Mouse (Mus musculus) intestine, postnatal 0 days (tissue): ENCODE measurements around the gene Msh3. TPM values are rescaled to one million over a fixed set of nuclear protein-coding genes. Genes with fewer than 3 reads are reported as not detected.

ENCODE experiments used
- ATAC-seq: fragments of 200-750 bp; cut with Nextera tagmentation; 2 replicates; pipeline ENCODE4 v1.8.0; 2017; ENCODE audit warnings: mild to moderate bottlenecking, moderate TSS enrichment, moderate library complexity
- H3K27ac ChIP-seq: fragments of 300-500 bp; sonication (generic); 2 replicates; pipeline ENCODE4 v1.5.1; 2014; ENCODE audit warnings: mild to moderate bottlenecking, low read depth, low read length, moderate library complexity
- H3K27me3 ChIP-seq: fragments of 300-500 bp; sonication (generic); replicated peaks from 2 replicates; pipeline ENCODE4 v1.6.1; 2014; ENCODE audit warnings: low read length, mixed read lengths; ENCODE audit not compliant: control insufficient read depth, insufficient read depth
- H3K36me3 ChIP-seq: fragments of 300-500 bp; sonication (generic); 2 replicates; pipeline ENCODE4 v1.6.1; 2014; ENCODE audit warnings: mild to moderate bottlenecking, moderate library complexity; ENCODE audit not compliant: control insufficient read depth, insufficient read depth
- H3K4me1 ChIP-seq: fragments of 300-500 bp; sonication (generic); replicated peaks from 2 replicates; pipeline ENCODE4 v1.6.1; 2014; ENCODE audit warnings: antibody characterized with exemption, low read length, mixed read lengths; ENCODE audit not compliant: control insufficient read depth, insufficient read depth
- H3K4me2 ChIP-seq: fragments of 300-500 bp; sonication (generic); replicated peaks from 2 replicates; pipeline ENCODE4 v1.6.1; 2014; ENCODE audit warnings: low read depth, mild to moderate bottlenecking, moderate library complexity
- H3K4me3 ChIP-seq: fragments of 300-500 bp; sonication (generic); 2 replicates; pipeline ENCODE4 v1.5.1; 2014; ENCODE audit warnings: low read depth, low read length
- H3K9ac ChIP-seq: fragments of 300-500 bp; sonication (generic); 2 replicates; pipeline ENCODE4 v1.6.1; 2014; ENCODE audit warnings: mild to moderate bottlenecking, low read depth, low read length
- H3K9me3 ChIP-seq: fragments of 300-500 bp; sonication (generic); 2 replicates; pipeline ENCODE4 v1.6.1; 2016; ENCODE audit warnings: mixed run types; ENCODE audit not compliant: control insufficient read depth
- CTCF ChIP-seq: sonication (generic); IDR thresholded peaks from 2 replicates; pipeline ENCODE4 v1.5.1; 2016; ENCODE audit warnings: low read depth, mild to moderate bottlenecking, control low read depth, antibody characterized with exemption, moderate library complexity
- WGBS: fragments of 180-500 bp; shearing (Covaris S2); extraction: QIAGEN DNeasy Blood & Tissue Kit; methylation state at CpG from one replicate; pipeline ENCODE4 v1.1.7; 2014; 5-methylcytosine and 5-hydroxymethylcytosine counted together
- polyA plus RNA-seq: library from polyadenylated mRNA; unstranded; fragments of >200 nt; fragmentation: Nextera tagmentation; extraction: Ambion mirVana; gene quantifications from 2 replicates; pipeline ENCODE4 v1.2.1, GENCODE M21; 2015

The Msh3 gene
- polyA plus RNA-seq, 1 experiment from 2014 or later, result 8.0 TPM

DNA sequence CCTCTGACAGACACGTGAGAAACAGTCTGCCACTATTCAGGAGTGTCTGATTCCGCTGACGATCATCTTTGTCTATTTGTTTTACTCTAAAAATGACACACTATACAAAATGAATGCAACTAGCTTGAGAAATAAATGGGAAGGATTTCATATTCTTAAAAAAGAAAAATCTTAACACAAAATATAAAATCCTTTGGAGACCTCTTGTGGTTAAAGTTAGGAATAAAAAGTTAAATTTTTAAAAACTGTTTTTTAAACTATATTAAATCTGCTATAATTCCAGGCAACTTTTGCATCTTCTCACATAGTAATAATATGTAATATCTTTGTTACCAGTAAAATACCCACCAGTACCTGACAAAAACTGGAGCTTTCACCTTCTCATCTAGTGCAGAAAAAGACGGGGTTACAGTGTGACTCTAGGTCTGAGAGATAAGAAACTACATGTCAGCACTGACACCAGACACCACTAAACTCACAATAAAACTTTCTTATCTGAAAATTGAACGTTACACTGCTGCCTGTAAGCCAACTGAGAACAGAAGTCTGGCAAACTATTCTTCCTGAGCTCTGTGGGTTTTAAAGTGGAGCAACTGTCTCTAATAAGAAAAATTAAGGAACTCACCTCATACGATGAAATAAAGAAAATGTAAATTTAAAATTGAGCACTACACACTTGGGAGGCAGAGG lies 16.9 kb downstream of the Msh3 start:
- H3K27me3 ChIP-seq, result no peaks in the 10 kb centered on the region

GRCm38 (mm10) chr13:92336857-92337256 lies 17.9 kb downstream of the Msh3 start:
- no peaks in the 10 kb centered on the region for H3K9me3 ChIP-seq
- no peak for TF ChIP-seq CTCF
- no peak for ATAC-seq
- WGBS, result 93% methylated on average over 1 of the region's 1 CpGs
- no peak overlapping the region for H3K27ac ChIP-seq
- H3K4me1 ChIP-seq, result no peaks in the 10 kb centered on the region; the same call in 1 of the 2 replicates
- H3K4me3 ChIP-seq, result no peak overlapping the region
- no peak overlapping the region for H3K9ac ChIP-seq
- H3K36me3 ChIP-seq, result peaks cover 6% of the 10 kb centered on the region; the same call in 1 of the 2 replicates
- no peaks in the 10 kb centered on the region for H3K27me3 ChIP-seq
- no peak overlapping the region for H3K4me2 ChIP-seq

More for the DNA sequence above, 16.9 kb downstream of the Msh3 start:
- H3K4me2 ChIP-seq, result no peak overlapping the region
- peaks cover 6% of the 10 kb centered on the region; the same call in 1 of the 2 replicates for H3K36me3 ChIP-seq
- TF ChIP-seq CTCF, result peak; percentile 10; the same call in 1 of the 2 replicates
- H3K27ac ChIP-seq, result no peak overlapping the region
- H3K4me3 ChIP-seq, result no peak overlapping the region
- H3K9ac ChIP-seq, result no peak overlapping the region
- H3K4me1 ChIP-seq, result no peaks in the 10 kb centered on the region; the same call in 1 of the 2 replicates
- H3K9me3 ChIP-seq, result no peaks in the 10 kb centered on the region
- ATAC-seq, result no peak
- 73% methylated on average over 6 of the region's 6 CpGs for WGBS

GRCm38 (mm10) chr13:92332103-92332879 lies 22.5 kb downstream of the Msh3 start:
- Histone ChIP-seq H3K4me3 (no peak overlapping the region), H3K4me2 (no peak overlapping the region), H3K27me3 (no peaks in the 10 kb centered on the region), H3K36me3 (peaks cover 6% of the 10 kb centered on the region; the same call in 1 of the 2 replicates), H3K9me3 (no peaks in the 10 kb centered on the region), H3K9ac (no peak overlapping the region), H3K27ac (no peak overlapping the region), H3K4me1 (no peaks in the 10 kb centered on the region)
- no peak for ATAC-seq
- WGBS, result 91% methylated on average over 15 of the region's 15 CpGs
- TF ChIP-seq CTCF, result no peak

DNA sequence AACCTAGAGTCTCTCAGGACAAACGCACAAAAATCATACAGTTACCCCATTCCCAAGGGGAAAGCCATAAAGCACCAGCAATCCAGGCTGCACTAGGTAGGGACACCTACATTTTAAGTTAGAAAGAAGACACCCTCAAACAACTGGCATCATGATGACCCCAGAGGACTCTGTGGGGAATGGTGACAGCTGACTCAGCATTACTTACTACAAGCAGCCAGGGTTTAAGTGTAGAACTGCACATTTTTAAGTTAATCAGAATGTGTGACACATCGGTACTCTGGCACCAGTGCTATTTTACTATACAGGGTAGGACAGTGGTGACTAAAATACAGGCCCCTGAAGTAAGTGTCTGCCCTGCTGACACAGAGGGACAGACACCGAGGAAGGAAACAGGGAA lies 24.2 kb downstream of the Msh3 start:
- no peak overlapping the region for H3K4me3 ChIP-seq
- no peak for TF ChIP-seq CTCF
- WGBS, result 90% methylated on average over 3 of the region's 3 CpGs
- no peak overlapping the region for H3K4me2 ChIP-seq
- 0 out of 2 replicates have a peak, but pooled peaks cover 3% of the 10 kb centered on the region for H3K36me3 ChIP-seq
- ATAC-seq, result no peak
- no peaks in the 10 kb centered on the region for H3K9me3 ChIP-seq
- no peaks in the 10 kb centered on the region for H3K4me1 ChIP-seq
- H3K27ac ChIP-seq, result no peak overlapping the region
- no peak overlapping the region for H3K9ac ChIP-seq
- no peaks in the 10 kb centered on the region for H3K27me3 ChIP-seq

DNA sequence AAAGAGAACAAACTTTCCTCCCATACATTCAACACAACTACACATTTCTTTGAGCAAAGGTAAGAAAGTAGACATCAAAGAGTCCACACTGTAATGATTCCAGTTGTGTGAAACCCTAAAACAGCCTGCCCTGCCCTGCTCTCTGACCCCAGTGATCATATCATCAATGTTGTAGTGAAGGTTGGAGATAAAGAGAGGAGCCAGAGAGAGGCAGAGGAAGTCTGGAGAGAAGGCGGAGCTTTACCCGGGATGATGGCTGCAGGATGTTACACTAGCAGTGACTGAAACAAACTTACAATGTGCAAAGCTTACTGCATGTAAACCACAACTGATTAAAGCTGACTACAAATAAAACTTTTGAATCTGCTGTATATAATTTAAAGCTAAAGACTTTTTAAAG lies 26.8 kb downstream of the Msh3 start:
- 49% methylated on average over 2 of the region's 2 CpGs for WGBS
- TF ChIP-seq CTCF, result no peak
- ATAC-seq, result no peak; the same call in 1 of the 2 replicates

DNA sequence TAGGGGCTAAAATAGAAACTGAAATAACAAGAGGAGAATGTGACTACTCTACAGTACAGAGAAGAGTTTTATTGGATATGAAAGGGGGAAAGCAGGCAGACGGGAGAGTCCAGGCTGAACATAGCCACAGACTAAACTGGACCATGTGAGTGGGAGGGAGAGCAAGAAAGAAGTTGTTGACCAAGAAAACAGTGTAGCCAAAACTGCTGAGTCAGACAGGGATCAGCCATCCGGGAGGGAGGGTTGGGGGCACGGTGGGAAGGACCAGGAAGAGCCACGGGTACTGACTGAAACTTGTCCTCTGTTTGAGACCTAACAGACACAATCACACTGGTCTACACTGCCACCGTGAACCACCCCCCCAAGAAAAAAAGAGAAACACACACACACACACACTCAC lies 28.8 kb downstream of the Msh3 start:
- TF ChIP-seq CTCF, result no peak
- H3K27me3 ChIP-seq, result no peaks in the 10 kb centered on the region
- H3K4me3 ChIP-seq, result no peak overlapping the region
- no peak overlapping the region for H3K4me2 ChIP-seq
- no peaks in the 10 kb centered on the region for H3K4me1 ChIP-seq
- H3K9ac ChIP-seq, result no peak overlapping the region
- ATAC-seq, result no peak
- H3K27ac ChIP-seq, result no peak overlapping the region
- H3K36me3 ChIP-seq, result no peaks in the 10 kb centered on the region
- H3K9me3 ChIP-seq, result no peaks in the 10 kb centered on the region
- 80% methylated on average over 5 of the region's 5 CpGs for WGBS

More for the DNA sequence above, 26.8 kb downstream of the Msh3 start:
- Histone ChIP-seq H3K4me1 (no peaks in the 10 kb centered on the region), H3K9ac (no peak overlapping the region), H3K4me2 (no peak overlapping the region), H3K27ac (no peak overlapping the region), H3K4me3 (no peak overlapping the region), H3K27me3 (no peaks in the 10 kb centered on the region), H3K9me3 (no peaks in the 10 kb centered on the region), H3K36me3 (no peaks in the 10 kb centered on the region)
